Mouse (Mus musculus) stomach, embryonic 16.5 days (tissue): ENCODE results near the gene Bst1. TPM values are rescaled to one million over a fixed set of nuclear protein-coding genes. Genes with fewer than 3 reads are reported as not detected.

Source experiments
- ATAC-seq: fragments of 200-750 bp; cut with Nextera tagmentation; 2 replicates; pipeline ENCODE4 v1.8.0; 2017; ENCODE audit warnings: moderate number of reproducible peaks, moderate TSS enrichment; ENCODE audit not compliant: insufficient read depth, low FRiP score
- H3K27ac ChIP-seq: fragments of 300-500 bp; sonication (generic); 2 replicates; pipeline ENCODE4 v1.5.1; 2014; ENCODE audit warnings: low read length
- H3K27me3 ChIP-seq: fragments of 300-500 bp; sonication (generic); 2 replicates; pipeline ENCODE4 v1.6.1; 2014; ENCODE audit warnings: low read length, control low read depth, mixed read lengths; ENCODE audit not compliant: control insufficient read depth, insufficient read depth
- H3K36me3 ChIP-seq: fragments of 300-500 bp; sonication (generic); 2 replicates; pipeline ENCODE4 v1.6.1; 2014; ENCODE audit warnings: low read length; ENCODE audit not compliant: control insufficient read depth, insufficient read depth
- H3K4me1 ChIP-seq: fragments of 300-500 bp; sonication (generic); 2 replicates; pipeline ENCODE4 v1.6.1; 2014; ENCODE audit warnings: low read length, control low read depth, mixed read lengths; ENCODE audit not compliant: control insufficient read depth, insufficient read depth
- H3K4me2 ChIP-seq: fragments of 300-500 bp; sonication (generic); 2 replicates; pipeline ENCODE4 v1.6.1; 2014; ENCODE audit warnings: low read depth, low read length, mixed read lengths
- H3K4me3 ChIP-seq: fragments of 300-500 bp; sonication (generic); replicated peaks from 2 replicates; pipeline ENCODE4 v1.5.1; 2014; ENCODE audit warnings: mild to moderate bottlenecking, low read length
- H3K9ac ChIP-seq: fragments of 300-500 bp; sonication (generic); 2 replicates; pipeline ENCODE4 v1.6.1; 2014; ENCODE audit warnings: low read length
- H3K9me3 ChIP-seq: fragments of 300-500 bp; sonication (generic); replicated peaks from 2 replicates; pipeline ENCODE4 v1.6.1; 2016; ENCODE audit warnings: low read length, control low read depth; ENCODE audit not compliant: control insufficient read depth
- WGBS: fragments of 180-500 bp; shearing (Covaris S2); extraction: QIAGEN DNeasy Blood & Tissue Kit; methylation state at CpG from one replicate; pipeline ENCODE4 v1.1.7; 2014; 5-methylcytosine and 5-hydroxymethylcytosine counted together
- polyA plus RNA-seq: library from polyadenylated mRNA; unstranded; fragments of >200 nt; fragmentation: Nextera tagmentation; extraction: Ambion mirVana; gene quantifications from 2 replicates; pipeline ENCODE4 v1.2.1, GENCODE M21; 2015

The Bst1 gene
- polyA plus RNA-seq, 1 experiment from 2014 or later: 3.0 TPM

GRCm38 (mm10) chr5:43885060-43885820, 66.6 kb downstream of the Bst1 start:
- Histone ChIP-seq H3K36me3 (no peaks in the 10 kb centered on the region), H3K4me2 (no peak overlapping the region), H3K9me3 (no peaks in the 10 kb centered on the region), H3K27ac (no peak overlapping the region), H3K27me3 (no peaks in the 10 kb centered on the region), H3K4me3 (no peak overlapping the region), H3K9ac (no peak overlapping the region), H3K4me1 (no peaks in the 10 kb centered on the region)
- no peak for ATAC-seq
- 46% methylated on average over 3 of the region's 3 CpGs for WGBS

- Histone ChIP-seq H3K4me3 (no peak overlapping the region), H3K36me3 (no peaks in the 10 kb centered on the region), H3K27me3 (no peaks in the 10 kb centered on the region), H3K9ac (no peak overlapping the region), H3K9me3 (no peaks in the 10 kb centered on the region), H3K4me2 (no peak overlapping the region), H3K4me1 (no peaks in the 10 kb centered on the region), H3K27ac (no peak overlapping the region)
- no peak for ATAC-seq
- 24% methylated on average over 1 of the region's 1 CpGs for WGBS
Observed at GRCm38 (mm10) chr5:43892386-43892785, 73.7 kb downstream of the Bst1 start.

Other genes with a start within 250 kb of the Bst1 start
- 9.4 and 10.5 TPM in 2 replicates for gene Cc2d2a, start 156.5 kb upstream of the Bst1 start, polyA plus RNA-seq
- 58.7 and 62.1 TPM in 2 replicates for gene Fbxl5, start 2.8 kb downstream of the Bst1 start, polyA plus RNA-seq
- gene Cd38, start 49.7 kb downstream of the Bst1 start, polyA plus RNA-seq: 14.2 and 14.3 TPM in 2 replicates
- gene Gm7879, start 94.3 kb downstream of the Bst1 start, polyA plus RNA-seq: 0.85 and 2.9 TPM in 2 replicates
- 112 and 154 TPM in 2 replicates for gene Fgfbp1, start 162.9 kb downstream of the Bst1 start, polyA plus RNA-seq